Mouse (Mus musculus) myocyte (in vitro differentiated cells): ENCODE data around the gene Serp2.

Experiments used
- E2F4 ChIP-seq: IDR thresholded peaks from one replicate; pipeline ENCODE4 v1.6.1; 2011; ENCODE audit warnings: mild to moderate bottlenecking, control low read depth, moderate library complexity; ENCODE audit not compliant: insufficient read depth
- MAX ChIP-seq: IDR thresholded peaks from one replicate; pipeline ENCODE4 v1.6.1; 2011; ENCODE audit warnings: low read depth, mild to moderate bottlenecking, control low read depth
- MYOG ChIP-seq, 3 experiments: IDR thresholded peaks; one replicate each; pipeline ENCODE4 v1.6.1; 2011; ENCODE audit warnings: control low read depth in 2 of 3, low read depth in 2 of 3, mild to moderate bottlenecking in 2 of 3; ENCODE audit not compliant: insufficient read length in 2 of 3, control insufficient read depth in 1 of 3, insufficient read depth in 1 of 3
- POLR2A ChIP-seq: IDR thresholded peaks from one replicate; pipeline ENCODE4 v1.6.1; 2011; ENCODE audit warnings: low read depth, mild to moderate bottlenecking, control low read depth, moderate library complexity; ENCODE audit not compliant: insufficient read length
- POLR2AphosphoS2 ChIP-seq: IDR thresholded peaks from one replicate; pipeline ENCODE4 v1.6.1; 2011; ENCODE audit warnings: low read depth, control low read depth; ENCODE audit not compliant: insufficient read length
- REST ChIP-seq: IDR thresholded peaks from one replicate; pipeline ENCODE4 v1.6.1; 2011; ENCODE audit warnings: mild to moderate bottlenecking, control low read depth, moderate library complexity; ENCODE audit not compliant: insufficient read depth, insufficient read length
- TCF3 ChIP-seq: IDR thresholded peaks from one replicate; pipeline ENCODE4 v1.6.1; 2011; ENCODE audit warnings: low read depth, control low read depth; ENCODE audit not compliant: insufficient read length

DNA sequence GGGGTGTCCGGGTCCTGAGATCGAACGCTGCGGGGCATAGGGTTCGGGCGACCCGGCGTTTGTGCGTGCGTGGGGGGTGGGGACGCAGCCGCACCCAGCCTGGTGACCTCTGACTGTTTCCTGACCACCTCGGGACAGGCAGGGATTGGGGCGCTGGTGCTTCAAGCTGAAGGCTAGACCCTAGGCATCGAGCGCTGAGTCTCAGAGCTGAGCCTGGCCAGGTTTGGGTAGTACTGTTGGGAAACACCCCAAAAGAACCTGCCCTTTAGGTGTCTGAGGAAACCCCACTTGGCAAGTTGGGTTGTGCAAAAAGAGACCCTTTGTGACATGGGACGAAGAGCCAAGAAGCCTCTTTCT lies at the start of gene Serp2:
- no peak for TF ChIP-seq TCF3
- no peak for TF ChIP-seq POLR2A
- TF ChIP-seq MAX = no peak
- TF ChIP-seq POLR2AphosphoS2 = no peak
- TF ChIP-seq E2F4 = no peak
- TF ChIP-seq MYOG (IDR thresholded peaks at IDR 0.05; ENCODE audit: control insufficient read depth in 1 of 3, insufficient read depth in 1 of 3, insufficient read length in 2 of 3, low read depth in 2 of 3) = no peak
- TF ChIP-seq REST = no peak
